Mouse (Mus musculus): ENCODE results near the gene Rnf212.
"Not testable (repeated sequence)": the region's sequence is repeated elsewhere in the genome, so short reads cannot be mapped to it uniquely, and the experiment has no call there.

Gene Rnf212

GRCm38 (mm10) chr5:108774630-108775306 lies at the start of gene Rnf212:
Gene Rnf212 (minus strand): TSS chr5:108774982.
- DNase-seq (ENCODE audit: low spot score) = no peak

GRCm38 (mm10) chr5:108823276-108823675 lies 48.5 kb upstream of the Rnf212 start:
- DNase-seq (ENCODE audit: low spot score) = no peak

- DNase-seq (ENCODE audit: low spot score) = not testable (repeated sequence)
These were observed 34.0 kb upstream of the Rnf212 start, which contains the start of gene Vmn2r8 for GRCm38 (mm10) chr5:108808750-108809149. Gene Vmn2r8 (minus strand): TSS chr5:108808850.

GRCm38 (mm10) chr5:108803646-108804045 lies 28.9 kb upstream of the Rnf212 start:
- DNase-seq (ENCODE audit: low spot score) = no peak

GRCm38 (mm10) chr5:108795263-108795662 lies 20.5 kb upstream of the Rnf212 start, which contains the start of gene Tmed11:
Gene Tmed11 (minus strand): TSS chr5:108795363.
- DNase-seq (ENCODE audit: low spot score) = not testable (repeated sequence)

GRCm38 (mm10) chr5:108790385-108790784 lies 15.6 kb upstream of the Rnf212 start:
- DNase-seq (ENCODE audit: low spot score) = not testable (repeated sequence)

- no peak for DNase-seq (ENCODE audit: low spot score)
These were observed 14.8 kb downstream of the Rnf212 start for GRCm38 (mm10) chr5:108760002-108760401.

- DNase-seq (ENCODE audit: low spot score) = peak; percentile 28
These were observed 16.4 kb downstream of the Rnf212 start for GRCm38 (mm10) chr5:108758396-108758795.

- DNase-seq (ENCODE audit: low spot score) = not testable (repeated sequence)
These were observed 23.5 kb downstream of the Rnf212 start for GRCm38 (mm10) chr5:108751258-108751657.

GRCm38 (mm10) chr5:108750328-108751210 lies 24.2 kb downstream of the Rnf212 start:
- peak; percentile 73 for DNase-seq (ENCODE audit: low spot score)

GRCm38 (mm10) chr5:108744629-108745028 lies 30.2 kb downstream of the Rnf212 start:
- no peak for DNase-seq (ENCODE audit: low spot score)

- peak; percentile 60 for DNase-seq (ENCODE audit: low spot score)
These were observed 30.9 kb downstream of the Rnf212 start for GRCm38 (mm10) chr5:108743856-108744255.

- DNase-seq (ENCODE audit: low spot score) = no peak
These were observed 32.2 kb downstream of the Rnf212 start for GRCm38 (mm10) chr5:108742596-108742995.

- DNase-seq (ENCODE audit: low spot score) = no peak
These were observed 32.9 kb downstream of the Rnf212 start for GRCm38 (mm10) chr5:108741844-108742243.

- DNase-seq (ENCODE audit: low spot score) = no peak
These were observed 47.4 kb downstream of the Rnf212 start for GRCm38 (mm10) chr5:108727425-108727824.

- DNase-seq (ENCODE audit: low spot score) = peak; percentile 53
These were observed 48.1 kb downstream of the Rnf212 start for GRCm38 (mm10) chr5:108726557-108727248.

- no peak for DNase-seq (ENCODE audit: low spot score)
These were observed 50.8 kb downstream of the Rnf212 start for GRCm38 (mm10) chr5:108724006-108724405.

GRCm38 (mm10) chr5:108719761-108720160 lies 55.0 kb downstream of the Rnf212 start:
- no peak for DNase-seq (ENCODE audit: low spot score)

GRCm38 (mm10) chr5:108718051-108718450 lies 56.7 kb downstream of the Rnf212 start:
- no peak for DNase-seq (ENCODE audit: low spot score)

GRCm38 (mm10) chr5:108715974-108716373 lies 58.8 kb downstream of the Rnf212 start:
- no peak for DNase-seq (ENCODE audit: low spot score)

- DNase-seq (ENCODE audit: low spot score) = no peak
These were observed 60.6 kb downstream of the Rnf212 start for GRCm38 (mm10) chr5:108714149-108714548.

- no peak for DNase-seq (ENCODE audit: low spot score)
These were observed 61.1 kb downstream of the Rnf212 start for GRCm38 (mm10) chr5:108713691-108714090.

Measured in c-Kit-positive CD71-positive TER-119-positive erythroid progenitor cells, embryonic 14.5 days (primary cell).